Mouse (Mus musculus) mouse embryonic stem cell (cell line): ENCODE results near the gene Lpcat2b.
"Not testable (repeated sequence)": the region's sequence is repeated elsewhere in the genome, so short reads cannot be mapped to it uniquely, and the experiment has no call there.

ENCODE experiments used
- in situ Hi-C, 2 experiments: fragments of 300-500 bp; cut with MboI; formaldehyde crosslinking; loops; 1 replicate in 1 of 2; 3 replicates in 1 of 2; pipeline ENCODE4 v1.14.3; 2019 to 2020; ENCODE audit warnings: low sequenced_read_pairs in 2 of 2, low pct_unique_long_range_greater_than_20kb in 1 of 2, mixed read lengths in 1 of 2; ENCODE audit not compliant: unreplicated experiment in 1 of 2

Lpcat2b gene

DNA sequence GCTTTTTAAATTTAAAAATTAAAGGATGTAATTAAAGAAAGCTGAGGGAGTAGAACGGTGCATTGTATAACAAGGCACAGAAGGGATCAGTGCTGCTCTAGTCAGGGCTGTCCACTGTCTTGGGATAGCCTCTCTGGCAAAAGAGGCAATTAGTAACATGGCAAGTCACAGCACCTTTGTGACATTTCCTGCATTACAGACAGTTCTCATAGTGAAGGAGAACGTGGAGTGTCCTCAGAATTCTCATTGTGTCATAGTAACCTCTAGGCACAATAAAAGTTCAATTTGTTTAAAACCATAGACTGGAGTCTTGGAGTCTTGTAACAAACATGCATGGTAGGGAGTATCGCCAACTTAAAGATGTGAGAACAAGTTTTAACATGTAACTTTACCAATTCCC, at the start of gene Lpcat2b:
Gene Lpcat2b (plus strand): TSS at position 301 of the 400 bp plus-strand sequence.
- in situ Hi-C loops: no loop called here

GRCm38 (mm10) chr5:107386448-107386847, 44.9 kb upstream of the Lpcat2b start:
- in situ Hi-C loops: not testable (repeated sequence)

- in situ Hi-C loops: no loop called here
These were observed 43.6 kb upstream of the Lpcat2b start for GRCm38 (mm10) chr5:107387788-107388187.

GRCm38 (mm10) chr5:107389373-107389772, 42.0 kb upstream of the Lpcat2b start:
- in situ Hi-C loops: no loop called here

DNA sequence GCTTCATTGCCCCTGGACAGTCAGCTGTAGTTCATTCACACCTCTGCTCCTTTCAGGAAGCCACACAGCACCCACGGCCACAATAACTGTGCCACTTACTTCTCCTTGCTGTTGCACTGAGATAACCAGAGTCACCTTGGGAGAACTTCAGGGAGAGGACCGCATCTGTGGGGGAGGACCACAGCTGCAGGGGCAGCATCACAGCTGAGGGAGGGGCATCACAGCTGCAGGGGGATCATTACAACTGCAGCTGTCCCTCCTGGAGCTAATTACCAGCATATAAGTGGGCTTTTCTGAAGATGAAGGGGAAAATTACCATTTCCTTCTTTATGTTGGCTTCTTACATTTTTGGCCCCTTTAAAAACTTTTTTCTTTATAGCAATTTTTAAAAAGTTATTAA, 36.9 kb upstream of the Lpcat2b start:
- in situ Hi-C loops: no loop called here

GRCm38 (mm10) chr5:107402436-107402835, 28.9 kb upstream of the Lpcat2b start, which contains the start of gene Ephx4:
Gene Ephx4 (plus strand): TSS chr5:107402736.
- in situ Hi-C loops: no loop called here

DNA sequence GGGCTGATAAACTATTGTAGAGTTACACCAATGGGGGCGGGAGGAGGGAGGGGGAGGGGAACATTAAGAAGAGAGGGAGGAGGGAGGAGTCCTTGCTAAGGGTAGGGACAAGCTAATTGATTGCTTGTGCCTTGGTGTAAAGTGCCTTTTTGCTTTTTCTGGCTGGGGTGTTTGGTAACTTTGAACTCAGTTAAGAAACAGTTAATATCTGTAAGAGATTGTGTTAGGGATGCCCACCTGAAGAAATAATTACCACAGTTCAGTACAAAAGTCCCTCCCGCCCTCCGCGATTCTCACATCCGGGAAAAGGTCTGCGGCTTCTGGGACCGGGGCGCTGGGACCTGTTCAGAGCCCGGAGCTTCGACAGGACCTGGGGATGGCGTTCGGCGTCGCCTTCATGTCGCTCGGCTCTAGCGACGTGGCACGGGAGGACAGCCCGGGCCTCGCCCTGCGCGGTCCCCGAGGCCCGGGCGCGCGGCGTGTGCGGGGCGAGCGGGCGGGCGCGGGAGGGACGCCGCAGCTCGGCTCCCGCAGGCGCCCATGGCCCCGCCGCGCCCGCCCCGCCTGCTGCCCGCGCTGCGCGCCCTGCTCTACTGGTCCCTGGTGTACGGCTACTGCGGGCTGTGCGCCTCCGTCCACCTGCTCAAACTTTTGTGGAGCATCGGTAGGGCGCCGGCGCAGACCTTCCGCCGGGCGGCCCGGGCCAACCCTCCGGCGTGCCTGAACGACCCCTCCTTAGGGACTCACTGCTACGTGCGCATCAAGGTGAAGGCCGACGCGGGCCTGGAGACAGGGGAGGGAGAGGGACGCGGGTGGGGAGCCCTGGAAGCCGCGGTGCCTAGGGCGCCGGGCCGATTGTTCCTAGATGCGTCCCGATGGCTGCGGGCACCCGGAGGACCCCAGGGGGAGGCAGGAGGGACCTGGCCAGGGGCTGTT, 28.1 kb upstream of the Lpcat2b start:
- in situ Hi-C loops: no loop called here

GRCm38 (mm10) chr5:107403947-107404684, 27.2 kb upstream of the Lpcat2b start:
- in situ Hi-C loops: no loop called here

DNA sequence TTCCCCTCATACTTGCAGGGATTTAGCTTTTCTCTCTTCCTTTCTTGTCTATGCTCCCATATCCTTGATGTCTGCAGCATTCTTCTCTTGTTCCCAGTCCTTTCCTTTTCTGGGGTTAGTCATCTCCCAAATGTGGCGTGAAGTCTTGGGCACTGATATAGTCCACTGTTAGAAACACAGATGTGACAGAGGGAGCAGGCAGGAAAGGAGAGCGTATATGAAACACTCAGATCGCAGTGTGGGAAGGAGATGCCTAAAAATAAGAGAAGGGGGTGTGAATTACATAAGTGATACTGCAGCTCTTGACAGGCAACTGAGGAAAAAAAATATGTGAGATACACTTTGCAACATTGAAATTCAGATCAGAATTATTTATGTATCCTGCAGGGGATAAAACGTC, 26.0 kb upstream of the Lpcat2b start:
- in situ Hi-C loops: no loop called here

DNA sequence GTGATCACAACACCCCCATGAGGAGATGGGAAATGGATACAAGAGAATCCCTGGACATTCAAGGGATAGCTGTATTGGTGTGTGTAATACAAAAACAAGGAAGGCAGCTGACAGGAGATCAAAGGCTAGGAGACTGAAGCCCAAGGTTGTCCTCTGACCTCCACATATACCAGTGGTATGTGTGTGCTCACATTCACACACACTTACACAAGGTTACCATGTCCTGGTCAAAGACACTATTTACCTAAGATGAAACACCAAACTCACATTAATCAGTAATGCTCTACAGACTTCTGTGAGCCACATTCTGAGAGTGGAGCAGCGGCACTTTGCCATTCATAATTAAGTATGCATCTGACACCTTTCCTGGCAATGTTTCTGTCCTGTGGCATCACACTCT, 21.0 kb upstream of the Lpcat2b start:
- in situ Hi-C loops: no loop called here

GRCm38 (mm10) chr5:107411326-107411725, 20.0 kb upstream of the Lpcat2b start:
- in situ Hi-C loops: no loop called here

DNA sequence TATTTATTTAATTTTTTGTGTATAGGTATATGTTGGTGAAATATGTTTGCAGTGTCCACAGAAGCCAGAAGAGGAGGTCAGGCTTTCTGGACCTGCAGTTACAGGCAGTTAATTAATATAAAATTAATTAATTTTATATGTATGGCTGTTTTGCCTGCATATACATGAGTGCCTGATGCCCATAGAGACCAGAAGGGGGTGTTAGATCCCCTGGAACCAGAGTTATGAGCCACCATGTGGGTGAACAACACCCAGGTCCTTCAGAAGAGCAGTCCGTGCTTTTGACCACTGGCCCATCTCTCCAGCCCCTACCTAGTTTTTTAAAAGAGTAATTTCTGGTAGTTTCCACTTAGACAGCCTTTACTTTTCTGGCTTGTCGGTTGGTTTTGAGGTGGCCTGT, 19.1 kb upstream of the Lpcat2b start:
- in situ Hi-C loops: no loop called here

- in situ Hi-C loops: no loop called here
These were observed 16.3 kb upstream of the Lpcat2b start for GRCm38 (mm10) chr5:107415098-107415497.

DNA sequence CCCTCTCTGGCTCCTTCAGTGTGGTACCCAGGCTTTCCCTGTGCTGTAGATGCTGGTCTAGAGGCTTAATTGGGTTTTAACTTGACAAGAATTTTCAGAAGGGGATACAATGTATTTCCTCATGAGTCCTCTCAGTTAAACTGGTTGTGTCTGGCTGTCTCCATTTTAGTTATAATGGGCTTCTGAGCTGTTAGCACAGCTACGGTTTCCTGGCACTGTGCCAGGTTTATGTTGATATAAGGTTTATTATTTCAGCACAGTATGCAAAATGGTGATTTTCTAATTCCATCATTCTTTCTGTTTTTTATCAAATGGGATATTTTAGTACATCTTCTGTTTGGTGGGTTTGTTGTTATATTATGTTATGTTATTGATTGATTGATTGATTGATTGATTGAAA, 9.7 kb upstream of the Lpcat2b start:
- in situ Hi-C loops: no loop called here

DNA sequence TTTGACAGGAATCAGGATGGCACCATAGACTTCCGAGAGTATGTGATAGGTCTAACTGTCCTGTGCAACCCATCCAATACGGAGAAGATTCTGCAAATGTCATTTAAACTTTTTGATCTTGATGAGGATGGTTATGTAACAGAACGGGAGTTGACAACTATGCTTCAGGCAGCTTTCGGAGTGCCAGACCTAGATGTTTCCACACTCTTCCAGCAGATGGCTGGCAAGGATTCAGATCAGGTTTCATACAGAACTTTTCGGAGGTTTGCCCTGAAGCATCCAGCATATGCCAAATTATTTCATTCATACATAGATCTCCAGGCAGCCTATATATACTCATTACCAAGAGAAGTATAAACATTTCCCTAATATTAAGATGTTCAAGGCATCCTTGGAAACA, 2.7 kb downstream of the Lpcat2b start:
- in situ Hi-C loops: no loop called here

- in situ Hi-C loops: no loop called here
These were observed 4.8 kb downstream of the Lpcat2b start for GRCm38 (mm10) chr5:107436185-107436584.

DNA sequence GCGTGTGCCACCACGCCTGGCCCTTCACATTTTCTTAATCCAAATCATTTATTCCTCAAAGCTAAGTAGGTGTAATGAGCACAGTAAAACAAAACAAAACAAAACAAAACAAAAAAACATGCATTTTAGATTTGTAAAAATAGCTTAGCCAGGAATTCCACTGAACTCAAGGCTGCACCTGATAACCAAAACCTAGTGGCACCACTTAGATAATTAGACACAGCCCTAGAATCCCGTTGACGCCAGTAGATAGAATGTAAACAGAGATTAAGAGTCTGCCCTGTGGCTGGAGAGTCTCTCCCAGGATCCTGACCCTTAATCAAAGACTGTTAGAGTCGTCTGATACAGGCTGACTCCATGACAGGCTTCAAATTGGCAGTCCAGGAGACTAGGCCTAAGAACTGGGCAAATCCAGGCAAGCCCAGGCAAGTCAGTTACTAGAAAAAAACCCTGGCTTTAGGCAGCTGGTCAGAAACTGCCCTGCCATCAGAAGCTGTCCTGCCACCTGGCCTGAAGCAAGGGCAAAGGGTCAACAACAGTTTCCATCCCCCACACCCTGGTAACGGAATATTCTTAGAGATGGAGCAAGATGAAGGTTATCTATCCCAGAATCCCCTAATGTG, 5.3 kb downstream of the Lpcat2b start:
- in situ Hi-C loops: no loop called here

DNA sequence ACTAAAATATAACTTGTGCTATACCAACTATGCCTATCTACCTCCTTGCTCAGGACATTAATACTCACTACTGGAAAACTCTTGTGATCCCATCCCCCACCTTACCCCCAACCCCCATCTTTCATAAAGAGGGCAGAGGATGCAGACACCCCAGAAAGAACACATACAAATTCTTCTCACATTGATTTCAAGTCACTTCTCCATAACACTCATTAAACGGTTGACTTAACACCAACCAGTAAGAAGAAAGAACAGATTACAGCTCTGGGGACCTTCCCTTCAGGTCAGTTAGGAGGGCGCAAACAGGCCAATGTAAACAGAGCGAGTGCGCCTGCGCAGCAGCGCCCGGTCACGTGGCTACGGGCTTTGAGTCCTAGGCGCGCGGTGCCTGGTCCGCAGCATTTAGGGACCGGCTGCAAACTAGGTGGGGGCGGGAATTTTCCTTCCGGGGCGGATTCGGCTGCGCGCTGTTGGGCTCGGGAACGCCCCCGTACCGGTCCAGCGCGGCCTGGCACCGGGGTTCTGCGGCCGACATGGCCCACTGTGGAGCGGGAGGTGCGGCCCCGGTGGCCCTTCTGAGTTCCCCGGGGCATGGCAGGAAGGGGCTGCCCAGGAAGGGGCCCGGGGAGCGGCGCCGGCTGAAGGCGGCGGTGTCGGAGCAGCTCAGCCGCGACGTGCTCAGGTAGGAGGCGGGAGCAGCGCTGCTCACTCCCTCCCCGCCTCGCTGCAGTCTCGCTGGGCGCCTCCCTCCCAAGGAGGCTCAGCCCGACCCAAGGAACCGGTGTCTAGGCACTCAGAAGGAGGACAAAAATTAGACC, 6.3 kb downstream of the Lpcat2b start, which contains the start of gene Btbd8:
Gene Btbd8 (plus strand): TSS at position 534 of the 818 bp plus-strand sequence.
- in situ Hi-C loops: no loop called here
